Mouse (Mus musculus) hindbrain, embryonic 16.5 days (tissue): ENCODE results near the gene Spink8. TPM values are rescaled to one million over a fixed set of nuclear protein-coding genes. Genes with fewer than 3 reads are reported as not detected.
A peak's percentile ranks its signal among the peaks of the same experiment; 100 is the strongest.

ENCODE experiments used
- ATAC-seq: fragments of 200-750 bp; cut with Nextera tagmentation; 2 replicates; pipeline ENCODE4 v1.8.0; 2017; ENCODE audit warnings: moderate TSS enrichment, moderate library complexity
- H3K27ac ChIP-seq: fragments of 300-500 bp; sonication (generic); 2 replicates; pipeline ENCODE4 v1.5.1; 2014; ENCODE audit warnings: low read depth, mild to moderate bottlenecking, control low read depth, low read length, moderate library complexity
- H3K27me3 ChIP-seq: fragments of 300-500 bp; sonication (generic); replicated peaks from 2 replicates; pipeline ENCODE4 v1.6.1; 2014; ENCODE audit warnings: low read length; ENCODE audit not compliant: control insufficient read depth, insufficient read depth
- H3K36me3 ChIP-seq: fragments of 300-500 bp; sonication (generic); 2 replicates; pipeline ENCODE4 v1.6.1; 2014; ENCODE audit warnings: mild to moderate bottlenecking, low read length, moderate library complexity, mixed read lengths; ENCODE audit not compliant: control insufficient read depth, insufficient read depth
- H3K4me1 ChIP-seq: fragments of 300-500 bp; sonication (generic); 2 replicates; pipeline ENCODE4 v1.6.1; 2014; ENCODE audit warnings: low read depth, low read length; ENCODE audit not compliant: control insufficient read depth, insufficient read depth
- H3K4me2 ChIP-seq: fragments of 300-500 bp; sonication (generic); 2 replicates; pipeline ENCODE4 v1.6.1; 2014; ENCODE audit warnings: mild to moderate bottlenecking, low read length, control low read depth, moderate library complexity
- H3K4me3 ChIP-seq: fragments of 300-500 bp; sonication (generic); 2 replicates; pipeline ENCODE4 v1.5.1; 2014; ENCODE audit warnings: mild to moderate bottlenecking, low read length, control low read depth, moderate library complexity
- H3K9ac ChIP-seq: fragments of 300-500 bp; sonication (generic); 2 replicates; pipeline ENCODE4 v1.6.1; 2014; ENCODE audit warnings: low read depth, mild to moderate bottlenecking, control low read depth, low read length, moderate library complexity
- H3K9me3 ChIP-seq: fragments of 300-500 bp; sonication (generic); 2 replicates; pipeline ENCODE4 v1.6.1; 2014; ENCODE audit warnings: mild to moderate bottlenecking, low read length, moderate library complexity; ENCODE audit not compliant: control insufficient read depth
- WGBS: fragments of 180-500 bp; shearing (Covaris S2); extraction: QIAGEN DNeasy Blood & Tissue Kit; methylation state at CpG from one replicate; pipeline ENCODE4 v1.1.7; 2014; 5-methylcytosine and 5-hydroxymethylcytosine counted together
- polyA plus RNA-seq: library from polyadenylated mRNA; unstranded; fragments of >200 nt; fragmentation: Nextera tagmentation; extraction: Ambion mirVana; gene quantifications from 2 replicates; pipeline ENCODE4 v1.2.1, GENCODE M21; 2015

Spink8 gene
- polyA plus RNA-seq, 1 experiment from 2014 or later: not detected

DNA sequence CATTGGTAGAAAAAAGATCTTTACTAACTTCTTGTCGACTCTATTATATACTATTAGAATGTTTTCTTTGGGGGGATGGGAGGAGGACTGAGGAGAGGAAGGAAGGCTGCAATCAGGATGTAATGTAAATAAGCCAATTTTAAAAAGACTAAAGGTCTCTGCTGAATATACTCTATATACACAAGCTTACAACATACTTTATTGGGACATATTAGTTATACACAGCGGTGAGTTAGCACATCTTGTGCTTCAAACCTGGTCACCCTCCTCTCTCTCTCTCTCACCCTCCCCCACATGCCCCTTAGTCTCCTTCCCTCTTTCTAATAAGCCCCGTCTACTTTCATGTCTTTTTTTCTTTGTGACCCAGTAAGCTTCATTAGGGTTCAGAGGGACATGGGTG lies 4.2 kb upstream of the Spink8 start:
- H3K27ac ChIP-seq: no peak overlapping the region
- no peak overlapping the region for H3K4me2 ChIP-seq
- H3K4me1 ChIP-seq: no peaks in the 10 kb centered on the region
- H3K9me3 ChIP-seq: no peaks in the 10 kb centered on the region
- no peak for ATAC-seq
- no peak overlapping the region for H3K9ac ChIP-seq
- WGBS: 63% methylated on average over 3 of the region's 3 CpGs
- H3K36me3 ChIP-seq: no peaks in the 10 kb centered on the region
- H3K27me3 ChIP-seq: no peaks in the 10 kb centered on the region
- no peak overlapping the region for H3K4me3 ChIP-seq

DNA sequence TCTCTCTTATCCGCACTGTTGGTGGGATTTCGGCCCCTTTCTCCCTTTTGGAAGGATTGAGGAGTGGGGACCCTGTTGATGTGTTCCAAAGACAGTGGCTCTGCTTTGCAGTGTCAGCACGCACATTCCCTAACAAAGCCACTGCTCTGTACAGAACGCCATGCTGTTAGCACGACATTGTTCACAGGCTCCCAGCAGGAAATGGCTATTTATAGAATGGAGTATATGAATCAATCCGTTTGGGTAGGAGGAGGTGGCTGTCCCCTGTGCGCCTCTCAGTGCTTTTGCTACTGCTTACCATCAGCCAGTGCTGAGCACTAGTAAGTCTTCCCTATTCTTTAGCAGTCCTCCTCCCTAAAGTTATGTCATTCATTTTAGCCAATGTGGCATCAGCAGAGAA lies 1.3 kb downstream of the Spink8 start:
- peak; percentile 69 for ATAC-seq
- Histone ChIP-seq H3K36me3 (no peaks in the 10 kb centered on the region), H3K27me3 (no peaks in the 10 kb centered on the region), H3K4me3 (no peak overlapping the region), H3K9ac (no peak overlapping the region), H3K27ac (peak overlapping the region; percentile 39; the same call in 1 of the 2 replicates), H3K4me2 (peak overlapping the region; percentile 12), H3K9me3 (no peaks in the 10 kb centered on the region), H3K4me1 (peaks cover 5% of the 10 kb centered on the region; the same call in 1 of the 2 replicates)
- WGBS: 31% methylated on average over 7 of the region's 7 CpGs

DNA sequence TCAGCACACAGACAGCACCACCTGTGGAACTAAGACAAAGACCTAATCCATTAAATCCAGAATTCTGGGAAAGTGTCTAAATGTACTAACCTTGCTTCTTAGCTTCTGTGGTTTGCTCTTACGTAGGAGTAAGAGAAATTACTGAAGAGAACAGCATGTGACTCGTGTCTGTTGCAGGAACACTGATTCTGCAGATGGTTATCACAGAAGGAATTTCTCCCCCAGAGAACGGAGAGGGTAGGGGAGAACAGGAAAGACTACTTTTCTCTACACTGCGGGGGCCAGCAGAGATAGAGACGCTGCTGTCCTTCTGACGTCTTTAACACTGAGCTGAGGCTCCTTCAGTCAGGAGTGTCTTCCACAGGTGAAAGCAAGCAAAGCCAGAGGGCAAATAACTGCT lies 4.3 kb downstream of the Spink8 start:
- Histone ChIP-seq H3K4me3 (no peak overlapping the region), H3K27ac (no peak overlapping the region), H3K9ac (no peak overlapping the region), H3K4me1 (peaks cover 5% of the 10 kb centered on the region; the same call in 1 of the 2 replicates), H3K27me3 (no peaks in the 10 kb centered on the region), H3K9me3 (no peaks in the 10 kb centered on the region), H3K4me2 (no peak overlapping the region), H3K36me3 (no peaks in the 10 kb centered on the region)
- 69% methylated on average over 6 of the region's 6 CpGs for WGBS
- no peak for ATAC-seq

DNA sequence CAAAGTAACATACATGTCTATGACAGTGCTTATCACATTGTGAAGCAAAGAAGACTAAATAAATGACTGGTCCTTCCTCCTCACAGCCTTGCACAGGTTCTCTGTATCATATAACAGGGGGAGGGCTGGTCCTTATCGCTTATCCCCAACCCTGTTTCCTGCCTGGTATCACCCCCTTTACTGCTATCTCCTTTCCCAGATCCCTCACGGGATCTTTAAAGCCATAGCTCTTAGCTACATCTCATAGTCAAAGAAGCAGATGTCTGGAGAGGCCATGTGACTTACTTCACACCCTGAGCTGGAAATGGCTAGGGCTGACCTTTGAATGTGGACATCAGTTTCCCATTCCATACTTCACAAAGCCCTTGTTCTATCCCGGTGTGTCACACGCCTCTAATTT lies 13.7 kb downstream of the Spink8 start:
- Histone ChIP-seq H3K27ac (no peak overlapping the region), H3K9ac (no peak overlapping the region), H3K27me3 (no peaks in the 10 kb centered on the region), H3K36me3 (no peaks in the 10 kb centered on the region), H3K9me3 (no peaks in the 10 kb centered on the region), H3K4me3 (no peak overlapping the region), H3K4me1 (no peaks in the 10 kb centered on the region), H3K4me2 (no peak overlapping the region)
- no peak for ATAC-seq
- WGBS: 75% methylated on average over 4 of the region's 4 CpGs

DNA sequence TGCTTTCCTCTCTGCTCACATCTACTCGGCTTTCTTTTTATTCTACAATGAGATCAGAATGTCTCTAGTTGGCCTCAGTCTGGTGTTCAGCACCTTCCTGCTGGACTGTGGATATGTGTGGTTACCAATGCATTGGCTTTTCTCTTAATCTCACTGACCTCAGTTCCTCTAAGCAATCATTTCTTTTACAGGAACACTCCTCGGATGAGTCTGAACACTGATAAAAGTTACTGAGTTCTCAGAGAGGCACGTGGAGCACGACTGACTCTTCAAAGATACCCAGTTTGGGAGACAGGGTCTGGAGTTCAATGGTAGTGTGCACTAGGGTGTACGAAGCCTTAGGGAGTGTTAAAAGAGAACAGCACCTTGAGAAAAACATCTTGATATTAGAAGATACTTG lies 14.1 kb downstream of the Spink8 start:
- Histone ChIP-seq H3K9me3 (no peaks in the 10 kb centered on the region), H3K27ac (no peak overlapping the region), H3K4me3 (no peak overlapping the region), H3K9ac (no peak overlapping the region), H3K4me1 (no peaks in the 10 kb centered on the region), H3K27me3 (no peaks in the 10 kb centered on the region), H3K4me2 (no peak overlapping the region), H3K36me3 (no peaks in the 10 kb centered on the region)
- no peak for ATAC-seq
- WGBS: 76% methylated on average over 5 of the region's 5 CpGs

DNA sequence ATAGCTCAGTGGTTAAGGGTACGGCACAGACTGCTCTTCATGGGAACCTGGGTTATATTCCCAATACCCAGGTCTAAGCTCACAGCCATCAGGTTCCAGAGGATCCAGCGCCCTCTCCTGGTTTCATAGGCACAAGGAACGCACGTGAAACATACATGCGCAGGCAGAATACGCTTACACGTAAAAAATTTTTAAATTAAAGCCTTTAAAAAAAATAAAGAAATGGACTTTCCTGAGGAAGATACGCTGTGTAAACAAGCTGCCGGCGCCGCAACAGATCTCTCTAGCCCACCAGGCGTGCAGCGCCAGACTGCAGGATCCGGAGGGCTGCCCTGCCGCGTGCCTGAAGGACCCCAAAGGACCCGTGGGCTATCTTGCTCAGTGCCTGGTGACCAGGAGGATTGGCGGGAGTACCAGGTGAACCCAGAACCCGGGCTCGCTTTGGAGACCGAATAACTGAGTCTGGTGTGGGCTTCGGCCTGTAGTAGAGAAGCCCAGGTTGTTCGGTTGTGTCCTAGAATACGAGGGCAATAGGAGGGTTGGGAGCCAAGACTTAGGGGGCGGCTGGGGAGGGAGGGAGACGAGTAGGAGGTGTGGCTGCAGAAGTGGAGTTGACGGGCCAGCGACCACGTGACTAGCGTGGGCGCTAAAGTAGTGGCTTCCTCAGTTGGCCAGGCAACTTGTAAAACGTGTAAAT lies 20.5 kb downstream of the Spink8 start, which contains the start of gene Nme6:
TSS of gene Nme6 (plus strand) at position 359 of the 697 bp plus-strand sequence.
- Histone ChIP-seq H3K4me1 (peaks cover 9% of the 10 kb centered on the region), H3K9me3 (no peaks in the 10 kb centered on the region), H3K4me2 (peak within 1 kb of the TSS; percentile 83), H3K4me3 (peak within 1 kb of the TSS; percentile 58), H3K27me3 (no peaks in the 10 kb centered on the region), H3K36me3 (no peaks in the 10 kb centered on the region), H3K27ac (peak within 1 kb of the TSS; percentile 84), H3K9ac (peak within 1 kb of the TSS; percentile 71)
- peak; percentile 98 for ATAC-seq
- WGBS: under 1% methylated on average over 30 of the region's 32 CpGs

DNA sequence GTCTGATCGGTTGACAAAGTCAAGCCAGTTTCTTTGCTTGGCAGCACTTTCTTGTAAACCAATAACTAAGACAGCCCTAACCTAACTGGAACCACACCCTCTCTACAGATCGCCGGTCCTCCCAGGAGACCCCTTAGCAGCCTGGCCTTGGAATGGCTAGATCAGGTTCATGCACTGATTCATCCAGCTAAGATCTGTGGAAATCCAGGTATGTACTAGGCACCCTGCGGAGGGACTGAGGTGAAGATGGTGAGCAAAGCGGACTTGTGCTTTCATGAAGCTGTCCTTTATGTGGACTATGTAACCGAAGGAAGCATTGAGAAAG lies 21.0 kb downstream of the Spink8 start:
- Histone ChIP-seq H3K4me2 (peak overlapping the region; percentile 83), H3K4me1 (peaks cover 9% of the 10 kb centered on the region), H3K36me3 (no peaks in the 10 kb centered on the region), H3K27ac (no peak overlapping the region; the same call in 1 of the 2 replicates), H3K9me3 (no peaks in the 10 kb centered on the region), H3K4me3 (peak overlapping the region; percentile 58), H3K9ac (peak overlapping the region; percentile 71), H3K27me3 (no peaks in the 10 kb centered on the region)
- 14% methylated on average over 6 of the region's 6 CpGs for WGBS
- peak; percentile 63 for ATAC-seq

DNA sequence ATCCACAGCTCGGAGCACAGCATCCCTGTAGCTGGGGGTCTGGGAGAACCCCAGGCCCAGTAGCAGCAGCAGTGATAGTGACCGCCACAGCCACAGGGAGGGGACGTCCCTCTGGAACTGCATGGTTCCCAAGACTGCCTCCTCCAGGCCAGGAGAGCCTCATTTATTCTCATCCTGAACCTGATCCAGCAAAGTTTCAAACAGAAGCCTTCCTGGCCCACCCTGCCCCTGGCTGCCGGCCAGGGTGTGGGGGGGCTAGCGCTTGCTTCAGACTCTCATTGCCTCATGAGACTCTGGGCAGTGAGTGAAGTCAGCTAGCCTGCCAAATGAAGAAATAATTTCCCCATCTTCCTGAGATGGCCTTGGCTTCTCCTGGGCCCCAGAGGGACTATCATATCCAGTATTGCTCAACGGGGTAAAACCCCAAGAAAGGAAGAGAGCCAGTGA lies 37.3 kb downstream of the Spink8 start, which contains the start of gene Camp:
TSS of gene Camp (minus strand) at position 306 of the 447 bp plus-strand sequence.
- no peaks in the 10 kb centered on the region for H3K9me3 ChIP-seq
- H3K9ac ChIP-seq: no peak within 1 kb of the TSS; the same call in 1 of the 2 replicates
- H3K4me1 ChIP-seq: no peaks in the 10 kb centered on the region
- ATAC-seq: 0 out of 2 replicates have a peak, but pooled peaks have one; percentile 37
- H3K4me2 ChIP-seq: no peak within 1 kb of the TSS
- H3K27ac ChIP-seq: no peak within 1 kb of the TSS
- no peaks in the 10 kb centered on the region for H3K27me3 ChIP-seq
- no peaks in the 10 kb centered on the region for H3K36me3 ChIP-seq
- no peak within 1 kb of the TSS for H3K4me3 ChIP-seq
- WGBS: 67% methylated on average over 6 of the region's 6 CpGs

DNA sequence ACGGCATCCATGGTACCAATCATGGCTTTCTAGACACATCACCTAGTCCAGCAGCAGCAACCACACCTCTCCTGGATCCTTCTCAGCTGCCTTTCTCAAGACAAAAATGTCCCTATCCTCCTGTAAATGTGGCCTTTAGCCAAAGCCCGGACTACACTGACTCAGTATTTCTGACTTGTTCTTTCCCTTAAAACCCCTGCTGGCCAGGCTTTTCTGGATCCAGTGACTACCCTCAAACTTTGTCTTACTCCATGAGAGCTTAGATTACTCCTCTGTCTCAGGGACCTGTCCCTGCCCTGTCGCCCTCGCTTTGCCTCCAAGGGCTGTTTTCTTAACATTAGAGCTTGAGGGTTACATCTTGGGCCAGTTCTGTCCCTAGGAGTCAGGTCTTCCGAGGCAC lies 38.0 kb downstream of the Spink8 start:
- Histone ChIP-seq H3K4me1 (no peaks in the 10 kb centered on the region), H3K4me3 (no peak overlapping the region), H3K4me2 (no peak overlapping the region), H3K27me3 (no peaks in the 10 kb centered on the region), H3K27ac (no peak overlapping the region), H3K9ac (no peak overlapping the region), H3K36me3 (no peaks in the 10 kb centered on the region), H3K9me3 (no peaks in the 10 kb centered on the region)
- 88% methylated on average over 5 of the region's 5 CpGs for WGBS
- no peak for ATAC-seq
